Mouse (Mus musculus): ENCODE results near the gene Ccdc78. TPM values are rescaled to one million over a fixed set of nuclear protein-coding genes. Genes with fewer than 3 reads are reported as not detected.

The Ccdc78 gene
- total and polyA plus RNA-seq, 2 experiments, result 0.06 TPM; not detected in 1

GRCm38 (mm10) chr17:25817662-25818061 is 31.3 kb downstream of the Ccdc78 start:
- Histone ChIP-seq H3K4me1 (ENCODE audit: control insufficient read depth, insufficient read depth, low read length) (no peaks in the 10 kb centered on the region), H3K9ac (ENCODE audit: low read depth, low read length) (no peak overlapping the region), H3K36me3 (ENCODE audit: control insufficient read depth, insufficient read depth, low read length) (no peaks in the 10 kb centered on the region), H3K4me3 (ENCODE audit: insufficient read depth, low read depth, low read length) (no peak overlapping the region), H3K27ac (replicated peaks; ENCODE audit: insufficient read depth, low read depth, low read length) (no peak overlapping the region), H3K79me2 (ENCODE audit: control insufficient read depth, insufficient read depth, low read length) (no peaks in the 10 kb centered on the region), H3K27me3 (ENCODE audit: control insufficient read depth, insufficient read depth, low read length) (peaks cover 12% of the 10 kb centered on the region)
- TF ChIP-seq CTCF (IDR thresholded peaks at IDR 0.05; ENCODE audit: low read depth, low read length) (no peak), POLR2A (IDR thresholded peaks at IDR 0.05; ENCODE audit: extremely low read depth, insufficient read depth, low read length) (no peak)
- DNase-seq (ENCODE audit: extremely low read depth, low read depth, low spot score), result no peak
- 77% methylated on average over 11 of the region's 11 CpGs for WGBS

- Histone ChIP-seq H3K27ac (replicated peaks; ENCODE audit: insufficient read depth, low read depth, low read length) (no peak overlapping the region), H3K4me3 (ENCODE audit: insufficient read depth, low read depth, low read length) (no peak overlapping the region), H3K36me3 (ENCODE audit: control insufficient read depth, insufficient read depth, low read length) (no peaks in the 10 kb centered on the region), H3K4me1 (ENCODE audit: control insufficient read depth, insufficient read depth, low read length) (peaks cover 2% of the 10 kb centered on the region), H3K79me2 (ENCODE audit: control insufficient read depth, insufficient read depth, low read length) (peaks cover 5% of the 10 kb centered on the region), H3K27me3 (ENCODE audit: control insufficient read depth, insufficient read depth, low read length) (peaks cover 12% of the 10 kb centered on the region), H3K9ac (ENCODE audit: low read depth, low read length) (no peak overlapping the region)
- 8% methylated on average over 46 of the region's 46 CpGs for WGBS
- DNase-seq (ENCODE audit: extremely low read depth, low read depth, low spot score), result peak; percentile 38
- TF ChIP-seq CTCF (IDR thresholded peaks at IDR 0.05; ENCODE audit: low read depth, low read length) (no peak), POLR2A (IDR thresholded peaks at IDR 0.05; ENCODE audit: extremely low read depth, insufficient read depth, low read length) (no peak)
Measured at GRCm38 (mm10) chr17:25818851-25819780, 32.7 kb downstream of the Ccdc78 start.

- H3K27me3 ChIP-seq (ENCODE audit: control insufficient read depth, insufficient read depth, low read length), result peaks cover 9% of the 10 kb centered on the region
- peaks cover 10% of the 10 kb centered on the region for H3K4me1 ChIP-seq (ENCODE audit: control insufficient read depth, insufficient read depth, low read length)
- under 1% methylated on average over 18 of the region's 18 CpGs for WGBS
- peak; percentile 82 for DNase-seq (ENCODE audit: extremely low read depth, low read depth, low spot score)
- peak within 1 kb of the TSS; percentile 64 for H3K9ac ChIP-seq (ENCODE audit: low read depth, low read length)
- H3K4me3 ChIP-seq (ENCODE audit: insufficient read depth, low read depth, low read length), result peak within 1 kb of the TSS; percentile 58
- no peaks in the 10 kb centered on the region for H3K36me3 ChIP-seq (ENCODE audit: control insufficient read depth, insufficient read depth, low read length)
- no peak for TF ChIP-seq CTCF (IDR thresholded peaks at IDR 0.05; ENCODE audit: low read depth, low read length)
- TF ChIP-seq POLR2A (IDR thresholded peaks at IDR 0.05; ENCODE audit: extremely low read depth, insufficient read depth, low read length), result no peak
- no peak within 1 kb of the TSS for H3K27ac ChIP-seq (replicated peaks; ENCODE audit: insufficient read depth, low read depth, low read length)
- H3K79me2 ChIP-seq (ENCODE audit: control insufficient read depth, insufficient read depth, low read length), result peaks cover 11% of the 10 kb centered on the region
Measured at GRCm38 (mm10) chr17:25823452-25823851, 37.1 kb downstream of the Ccdc78 start, which contains the start of gene Wdr24. Gene Wdr24 (plus strand): TSS chr17:25823627.

- no peak for DNase-seq (ENCODE audit: extremely low read depth, low read depth, low spot score)
- peaks cover 3% of the 10 kb centered on the region for H3K27me3 ChIP-seq (ENCODE audit: control insufficient read depth, insufficient read depth, low read length)
- H3K4me1 ChIP-seq (ENCODE audit: control insufficient read depth, insufficient read depth, low read length), result peaks cover 13% of the 10 kb centered on the region
- no peak for TF ChIP-seq CTCF (IDR thresholded peaks at IDR 0.05; ENCODE audit: low read depth, low read length)
- TF ChIP-seq POLR2A (IDR thresholded peaks at IDR 0.05; ENCODE audit: extremely low read depth, insufficient read depth, low read length), result no peak
- peak overlapping the region; percentile 58 for H3K4me3 ChIP-seq (ENCODE audit: insufficient read depth, low read depth, low read length)
- peaks cover 11% of the 10 kb centered on the region for H3K79me2 ChIP-seq (ENCODE audit: control insufficient read depth, insufficient read depth, low read length)
- no peaks in the 10 kb centered on the region for H3K36me3 ChIP-seq (ENCODE audit: control insufficient read depth, insufficient read depth, low read length)
- peak overlapping the region; percentile 64; the same call in 1 of the 2 replicates for H3K9ac ChIP-seq (ENCODE audit: low read depth, low read length)
- no peak overlapping the region for H3K27ac ChIP-seq (replicated peaks; ENCODE audit: insufficient read depth, low read depth, low read length)
- WGBS, result 77% methylated on average over 17 of the region's 17 CpGs
Measured at GRCm38 (mm10) chr17:25824362-25825142, 38.2 kb downstream of the Ccdc78 start.

GRCm38 (mm10) chr17:25825311-25825710 is 38.9 kb downstream of the Ccdc78 start:
- TF ChIP-seq POLR2A (IDR thresholded peaks at IDR 0.05; ENCODE audit: extremely low read depth, insufficient read depth, low read length) (no peak), CTCF (IDR thresholded peaks at IDR 0.05; ENCODE audit: low read depth, low read length) (no peak)
- Histone ChIP-seq H3K4me1 (ENCODE audit: control insufficient read depth, insufficient read depth, low read length) (peaks cover 16% of the 10 kb centered on the region), H3K36me3 (ENCODE audit: control insufficient read depth, insufficient read depth, low read length) (0 out of 2 replicates have a peak, but pooled peaks cover 2% of the 10 kb centered on the region), H3K27ac (replicated peaks; ENCODE audit: insufficient read depth, low read depth, low read length) (no peak overlapping the region), H3K79me2 (ENCODE audit: control insufficient read depth, insufficient read depth, low read length) (peaks cover 11% of the 10 kb centered on the region), H3K4me3 (ENCODE audit: insufficient read depth, low read depth, low read length) (no peak overlapping the region), H3K9ac (ENCODE audit: low read depth, low read length) (no peak overlapping the region), H3K27me3 (ENCODE audit: control insufficient read depth, insufficient read depth, low read length) (no peaks in the 10 kb centered on the region)
- WGBS, result 91% methylated on average over 6 of the region's 6 CpGs
- DNase-seq (ENCODE audit: extremely low read depth, low read depth, low spot score), result no peak

Data from liver, adult 2 months (tissue).